Mouse (Mus musculus) CH12.LX (cell line): ENCODE results near the gene Gm13694. TPM values are rescaled to one million over a fixed set of nuclear protein-coding genes. Genes with fewer than 3 reads are reported as not detected.

ENCODE experiments used
- DNase-seq: peaks from one replicate; pipeline ENCODE4 v3.0.0-alpha.2; 2013; ENCODE audit errors: extremely low read depth
- H3K27ac ChIP-seq: 2 replicates; pipeline ENCODE4 v1.5.1; 2012; ENCODE audit warnings: low read depth, mild to moderate bottlenecking, control low read depth, moderate library complexity; ENCODE audit not compliant: insufficient read depth
- H3K27me3 ChIP-seq: replicated peaks from 2 replicates; pipeline ENCODE3; 2012; ENCODE audit warnings: inconsistent platforms
- H3K36me3 ChIP-seq, 2 experiments: replicated peaks in 1 of 2; 2 replicates each; pipeline versions ENCODE3 to v1.6.1; 2012; ENCODE audit warnings: inconsistent platforms in 1 of 2, low read length in 1 of 2, mild to moderate bottlenecking in 1 of 2, mixed read lengths in 1 of 2, moderate library complexity in 1 of 2; ENCODE audit not compliant: control insufficient read depth in 1 of 2, insufficient read depth in 1 of 2
- H3K4me1 ChIP-seq, 2 experiments: 2 replicates each; pipeline ENCODE4 v1.6.1; 2012; ENCODE audit warnings: inconsistent platforms in 1 of 2, moderate library complexity in 1 of 2; ENCODE audit not compliant: insufficient read depth in 2 of 2, control insufficient read depth in 1 of 2
- H3K4me2 ChIP-seq: 2 replicates; pipeline ENCODE4 v1.6.1; 2012; ENCODE audit warnings: low read depth, mild to moderate bottlenecking, control low read depth; ENCODE audit not compliant: poor library complexity, insufficient read depth, severe bottlenecking
- H3K4me3 ChIP-seq, 3 experiments: fragments of 150-350 bp in 1 of 3; sonication (generic) in 1 of 3; replicated peaks in 1 of 3; 2 replicates each; pipeline versions ENCODE3 to v1.5.1; 2011 to 2012; ENCODE audit warnings: low read depth in 2 of 3, low read length in 2 of 3, mild to moderate bottlenecking in 2 of 3, moderate library complexity in 2 of 3, control low read depth in 1 of 3, improper control_type of control experiment in 1 of 3, inconsistent platforms in 1 of 3, mixed read lengths in 1 of 3; ENCODE audit not compliant: poor library complexity in 1 of 3
- H3K79me2 ChIP-seq: replicated peaks from 2 replicates; pipeline ENCODE4 v1.6.1; 2012; ENCODE audit warnings: mild to moderate bottlenecking, moderate library complexity; ENCODE audit not compliant: control insufficient read depth, poor library complexity, insufficient read depth, severe bottlenecking; ENCODE audit errors: extremely low read depth
- H3K9ac ChIP-seq: 2 replicates; pipeline ENCODE4 v1.6.1; 2012; ENCODE audit warnings: low read depth, mild to moderate bottlenecking, control low read depth, moderate library complexity; ENCODE audit not compliant: insufficient read depth
- H3K9me3 ChIP-seq: replicated peaks from 2 replicates; pipeline ENCODE3; 2012; ENCODE audit warnings: low read length, inconsistent platforms, mixed read lengths
- BHLHE40 ChIP-seq: IDR thresholded peaks from 2 replicates; pipeline ENCODE4 v1.6.1; 2011; ENCODE audit warnings: mild to moderate bottlenecking, low read depth, low read length, improper control_type of control experiment
- CHD1 ChIP-seq: IDR thresholded peaks from 2 replicates; pipeline ENCODE4 v1.6.1; 2012; ENCODE audit warnings: low read depth, low read length, improper control_type of control experiment, inconsistent platforms
- E2F4 ChIP-seq: IDR thresholded peaks from 2 replicates; pipeline ENCODE4 v1.6.1; 2011; ENCODE audit warnings: low read depth, low read length, improper control_type of control experiment; ENCODE audit not compliant: insufficient replicate concordance
- ELF1 ChIP-seq: IDR thresholded peaks from 2 replicates; pipeline ENCODE4 v1.6.1; 2014; ENCODE audit warnings: low read depth, mild to moderate bottlenecking, inconsistent platforms, low read length, improper control_type of control experiment
- MAFK ChIP-seq: IDR thresholded peaks from 2 replicates; pipeline ENCODE4 v1.6.1; 2011; ENCODE audit warnings: low read length, improper control_type of control experiment; ENCODE audit not compliant: insufficient replicate concordance
- MAX ChIP-seq: IDR thresholded peaks from 2 replicates; pipeline ENCODE4 v1.6.1; 2011; ENCODE audit warnings: low read length, improper control_type of control experiment
- MAZ ChIP-seq: IDR thresholded peaks from 2 replicates; pipeline ENCODE4 v1.6.1; 2012; ENCODE audit warnings: low read depth, mild to moderate bottlenecking, inconsistent platforms, low read length, improper control_type of control experiment, moderate library complexity
- MEF2A ChIP-seq: IDR thresholded peaks from 2 replicates; pipeline ENCODE4 v1.6.1; 2014; ENCODE audit warnings: low read depth, mild to moderate bottlenecking, inconsistent platforms, low read length, improper control_type of control experiment, borderline replicate concordance
- MXI1 ChIP-seq: IDR thresholded peaks from 2 replicates; pipeline ENCODE4 v1.6.1; 2011; ENCODE audit warnings: mild to moderate bottlenecking, low read depth, low read length, improper control_type of control experiment
- MYC ChIP-seq: IDR thresholded peaks from 2 replicates; pipeline ENCODE4 v1.6.1; 2011; ENCODE audit warnings: low read depth, mild to moderate bottlenecking, improper control_type of control experiment, low read length
- NELFE ChIP-seq: IDR thresholded peaks from 2 replicates; pipeline ENCODE4 v1.6.1; 2011; ENCODE audit warnings: low read depth, low read length, improper control_type of control experiment
- NRF1 ChIP-seq: IDR thresholded peaks from 2 replicates; pipeline ENCODE4 v1.6.1; 2014; ENCODE audit warnings: low read depth, mild to moderate bottlenecking, inconsistent platforms, low read length, improper control_type of control experiment, moderate library complexity
- POLR2A ChIP-seq: IDR thresholded peaks from 2 replicates; pipeline ENCODE4 v1.6.1; 2011; ENCODE audit warnings: low read depth, mild to moderate bottlenecking, improper control_type of control experiment, low read length
- POLR2AphosphoS2 ChIP-seq: IDR thresholded peaks from 2 replicates; pipeline ENCODE4 v1.6.1; 2011; ENCODE audit warnings: low read depth, low read length, improper control_type of control experiment
- RCOR1 ChIP-seq: conservative IDR thresholded peaks from 2 replicates; pipeline ENCODE4 v1.6.1; 2012; ENCODE audit warnings: low read depth, mild to moderate bottlenecking, inconsistent platforms, low read length, improper control_type of control experiment
- SMC3 ChIP-seq: IDR thresholded peaks from 2 replicates; pipeline ENCODE4 v1.6.1; 2011; ENCODE audit warnings: low read depth, low read length, improper control_type of control experiment
- USF1 ChIP-seq: IDR thresholded peaks from 2 replicates; pipeline ENCODE4 v1.6.1; 2014; ENCODE audit warnings: low read depth, mild to moderate bottlenecking, inconsistent platforms, low read length, improper control_type of control experiment
- USF2 ChIP-seq: conservative IDR thresholded peaks from 2 replicates; pipeline ENCODE4 v1.6.1; 2011; ENCODE audit warnings: low read depth, low read length, improper control_type of control experiment
- ZNF384 ChIP-seq: IDR thresholded peaks from 2 replicates; pipeline ENCODE4 v1.6.1; 2012; ENCODE audit warnings: low read depth, low read length, improper control_type of control experiment, inconsistent platforms
- dilution Hi-C: fragments of 300-500 bp; cut with MboI; formaldehyde crosslinking; loops from 2 replicates; pipeline ENCODE4 v1.14.3; 2020; ENCODE audit warnings: low sequenced_read_pairs; ENCODE audit not compliant: extremely low pct_unique_long_range_greater_than_20kb, extremely low pct_ligation_motif_present
- in situ Hi-C: fragments of 300-500 bp; cut with MboI; formaldehyde crosslinking; loops from 3 replicates; pipeline ENCODE4 v1.14.3; 2019; ENCODE audit warnings: low sequenced_read_pairs, low pct_ligation_motif_present, low pct_unique_long_range_greater_than_20kb, mixed read lengths
- polyA plus RNA-seq: library from polyadenylated mRNA; unstranded; fragments of >175 nt; gene quantifications from 2 replicates; pipeline ENCODE4 v1.2.1, GENCODE M21; 2012; ENCODE audit warnings: low read depth; ENCODE audit not compliant: insufficient read length
- total RNA-seq, 2 experiments: library from RNA; depleted of rRNA; stranded (reverse); fragments of 300-350 nt in 1 of 2; fragments of >200 nt in 1 of 2; gene quantifications; 2 replicates each; pipeline ENCODE4 v1.2.3; 2012 to 2014

Gm13694 gene
- total and polyA plus RNA-seq, 3 experiments: 0.04 to 0.44 TPM; not detected in 1

- H3K79me2 ChIP-seq: no peaks in the 10 kb centered on the region
- no peak overlapping the region for H3K4me2 ChIP-seq
- no peaks in the 10 kb centered on the region; a peak in 1 of 4 replicates for H3K4me1 ChIP-seq
- H3K36me3 ChIP-seq: no peaks in the 10 kb centered on the region
- dilution Hi-C loops (no loop called here), in situ Hi-C loops (loop anchor here (25.0 kb wide), 1 partner anchor 412 kb away; the partner anchor contains the start of gene Calcrl)
- H3K9me3 ChIP-seq: no peaks in the 10 kb centered on the region
- no peak overlapping the region for H3K4me3 ChIP-seq
- H3K27ac ChIP-seq: no peak overlapping the region
- TF ChIP-seq ELF1: no peak
- TF ChIP-seq MEF2A: no peak
- TF ChIP-seq E2F4: no peak
- TF ChIP-seq USF2: no peak
- no peak for TF ChIP-seq MAFK
- TF ChIP-seq ZNF384: no peak
- no peak for TF ChIP-seq MXI1
- TF ChIP-seq POLR2AphosphoS2: no peak
- TF ChIP-seq NRF1: no peak
- TF ChIP-seq MAZ: no peak
- no peak for TF ChIP-seq USF1
- no peak for TF ChIP-seq CHD1
- no peak for TF ChIP-seq BHLHE40
- no peak for TF ChIP-seq MAX
- TF ChIP-seq POLR2A: no peak
- no peak for TF ChIP-seq SMC3
- TF ChIP-seq MYC: no peak
- no peak for TF ChIP-seq RCOR1
- TF ChIP-seq NELFE: no peak
- H3K27me3 ChIP-seq: no peaks in the 10 kb centered on the region
- H3K9ac ChIP-seq: no peak overlapping the region
- no peak for DNase-seq
Observed at GRCm38 (mm10) chr2:84025217-84025616, 46.5 kb downstream of the Gm13694 start.

Other genes with a start within 250 kb of the Gm13694 start
- gene Fam171b, start 166.3 kb upstream of the Gm13694 start, total RNA-seq (2012; rRNA removed): 0.80 and 2.1 TPM in 2 replicates
- gene Fam171b, start 166.3 kb upstream of the Gm13694 start, total RNA-seq (2014; rRNA removed): 0.69 and 0.72 TPM in 2 replicates
- gene Fam171b, start 166.3 kb upstream of the Gm13694 start, polyA plus RNA-seq: 0.76 and 0.77 TPM in 2 replicates
- not detected in 2 replicates for gene Zswim2, start 37.7 kb upstream of the Gm13694 start, total RNA-seq (2012; rRNA removed)
- not detected in 2 replicates for gene Zswim2, start 37.7 kb upstream of the Gm13694 start, total RNA-seq (2014; rRNA removed)
- not detected in 2 replicates for gene Zswim2, start 37.7 kb upstream of the Gm13694 start, polyA plus RNA-seq
- gene Gm13698, start 23.2 kb upstream of the Gm13694 start, total RNA-seq (2012; rRNA removed): 0.04 TPM in 1 of 2 replicates, not detected in the other
- 0.34 and 0.44 TPM in 2 replicates for gene Gm13698, start 23.2 kb upstream of the Gm13694 start, total RNA-seq (2014; rRNA removed)
- not detected in 2 replicates for gene Gm13698, start 23.2 kb upstream of the Gm13694 start, polyA plus RNA-seq
- gene Gm13693, start 17.4 kb upstream of the Gm13694 start, total RNA-seq (2012; rRNA removed): 0.04 TPM in 1 of 2 replicates, not detected in the other
- 0.34 and 0.44 TPM in 2 replicates for gene Gm13693, start 17.4 kb upstream of the Gm13694 start, total RNA-seq (2014; rRNA removed)
- gene Gm13693, start 17.4 kb upstream of the Gm13694 start, polyA plus RNA-seq: not detected in 2 replicates
- gene Gm13695, start 11.6 kb upstream of the Gm13694 start, total RNA-seq (2012; rRNA removed): 0.04 TPM in 1 of 2 replicates, not detected in the other
- gene Gm13695, start 11.6 kb upstream of the Gm13694 start, total RNA-seq (2014; rRNA removed): 0.34 TPM in 1 of 2 replicates, not detected in the other
- not detected in 2 replicates for gene Gm13695, start 11.6 kb upstream of the Gm13694 start, polyA plus RNA-seq
- gene Gm13696, start 5.8 kb upstream of the Gm13694 start, total RNA-seq (2012; rRNA removed): 0.04 TPM in 1 of 2 replicates, not detected in the other
- gene Gm13696, start 5.8 kb upstream of the Gm13694 start, total RNA-seq (2014; rRNA removed): 0.34 and 0.44 TPM in 2 replicates
- gene Gm13696, start 5.8 kb upstream of the Gm13694 start, polyA plus RNA-seq: not detected in 2 replicates
- gene Gm13697, start 5.8 kb downstream of the Gm13694 start, total RNA-seq (2012; rRNA removed): 0.04 TPM in 1 of 2 replicates, not detected in the other
- 0.34 and 0.44 TPM in 2 replicates for gene Gm13697, start 5.8 kb downstream of the Gm13694 start, total RNA-seq (2014; rRNA removed)
- not detected in 2 replicates for gene Gm13697, start 5.8 kb downstream of the Gm13694 start, polyA plus RNA-seq
- 0.04 TPM in 1 of 2 replicates, not detected in the other for gene Gm13691, start 11.6 kb downstream of the Gm13694 start, total RNA-seq (2012; rRNA removed)
- gene Gm13691, start 11.6 kb downstream of the Gm13694 start, total RNA-seq (2014; rRNA removed): 0.34 and 0.44 TPM in 2 replicates
- gene Gm13691, start 11.6 kb downstream of the Gm13694 start, polyA plus RNA-seq: not detected in 2 replicates